Mouse (Mus musculus) stomach, embryonic 16.5 days (tissue): ENCODE data around the gene Olfr166. TPM values are rescaled to one million over a fixed set of nuclear protein-coding genes. Genes with fewer than 3 reads are reported as not detected.
"Not testable (repeated sequence)": the region's sequence is repeated elsewhere in the genome, so short reads cannot be mapped to it uniquely, and the experiment has no call there.

Experiments
- ATAC-seq: fragments of 200-750 bp; cut with Nextera tagmentation; 2 replicates; pipeline ENCODE4 v1.8.0; 2017; ENCODE audit warnings: moderate number of reproducible peaks, moderate TSS enrichment; ENCODE audit not compliant: insufficient read depth, low FRiP score
- H3K27ac ChIP-seq: fragments of 300-500 bp; sonication (generic); 2 replicates; pipeline ENCODE4 v1.5.1; 2014; ENCODE audit warnings: low read length
- H3K27me3 ChIP-seq: fragments of 300-500 bp; sonication (generic); 2 replicates; pipeline ENCODE4 v1.6.1; 2014; ENCODE audit warnings: low read length, control low read depth, mixed read lengths; ENCODE audit not compliant: control insufficient read depth, insufficient read depth
- H3K36me3 ChIP-seq: fragments of 300-500 bp; sonication (generic); 2 replicates; pipeline ENCODE4 v1.6.1; 2014; ENCODE audit warnings: low read length; ENCODE audit not compliant: control insufficient read depth, insufficient read depth
- H3K4me1 ChIP-seq: fragments of 300-500 bp; sonication (generic); 2 replicates; pipeline ENCODE4 v1.6.1; 2014; ENCODE audit warnings: low read length, control low read depth, mixed read lengths; ENCODE audit not compliant: control insufficient read depth, insufficient read depth
- H3K4me2 ChIP-seq: fragments of 300-500 bp; sonication (generic); 2 replicates; pipeline ENCODE4 v1.6.1; 2014; ENCODE audit warnings: low read depth, low read length, mixed read lengths
- H3K4me3 ChIP-seq: fragments of 300-500 bp; sonication (generic); replicated peaks from 2 replicates; pipeline ENCODE4 v1.5.1; 2014; ENCODE audit warnings: mild to moderate bottlenecking, low read length
- H3K9ac ChIP-seq: fragments of 300-500 bp; sonication (generic); 2 replicates; pipeline ENCODE4 v1.6.1; 2014; ENCODE audit warnings: low read length
- H3K9me3 ChIP-seq: fragments of 300-500 bp; sonication (generic); replicated peaks from 2 replicates; pipeline ENCODE4 v1.6.1; 2016; ENCODE audit warnings: low read length, control low read depth; ENCODE audit not compliant: control insufficient read depth
- WGBS: fragments of 180-500 bp; shearing (Covaris S2); extraction: QIAGEN DNeasy Blood & Tissue Kit; methylation state at CpG from one replicate; pipeline ENCODE4 v1.1.7; 2014; 5-methylcytosine and 5-hydroxymethylcytosine counted together
- polyA plus RNA-seq: library from polyadenylated mRNA; unstranded; fragments of >200 nt; fragmentation: Nextera tagmentation; extraction: Ambion mirVana; gene quantifications from 2 replicates; pipeline ENCODE4 v1.2.1, GENCODE M21; 2015

Olfr166 gene
- not detected in 2 replicates for polyA plus RNA-seq

DNA sequence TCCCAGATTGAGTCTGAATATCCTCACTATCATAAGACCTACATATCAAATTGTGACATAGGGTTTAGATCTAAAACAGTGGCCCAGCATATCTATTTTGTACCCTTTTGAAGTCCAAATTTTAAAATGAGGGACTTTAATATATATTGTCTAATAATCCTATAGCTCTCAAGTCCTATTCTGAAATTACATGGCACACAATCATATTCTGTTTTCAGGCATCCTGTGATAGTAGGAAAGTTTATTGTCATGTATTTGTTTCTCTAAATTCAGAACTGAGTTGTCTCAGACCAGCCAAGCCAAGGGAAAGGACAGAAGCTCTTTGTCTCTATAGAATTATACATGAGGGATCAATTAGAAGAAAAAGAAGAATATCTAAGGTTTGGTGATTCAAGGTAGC lies at the start of gene Olfr166:
Gene Olfr166 (plus strand): TSS at position 301 of the 400 bp plus-strand sequence.
- H3K4me3 ChIP-seq = no peak within 1 kb of the TSS
- no peaks in the 10 kb centered on the region for H3K4me1 ChIP-seq
- H3K9me3 ChIP-seq = no peaks in the 10 kb centered on the region
- H3K27ac ChIP-seq = no peak within 1 kb of the TSS
- H3K9ac ChIP-seq = no peak within 1 kb of the TSS
- ATAC-seq = no peak
- H3K36me3 ChIP-seq = no peaks in the 10 kb centered on the region
- H3K27me3 ChIP-seq = no peaks in the 10 kb centered on the region
- no peak within 1 kb of the TSS for H3K4me2 ChIP-seq

DNA sequence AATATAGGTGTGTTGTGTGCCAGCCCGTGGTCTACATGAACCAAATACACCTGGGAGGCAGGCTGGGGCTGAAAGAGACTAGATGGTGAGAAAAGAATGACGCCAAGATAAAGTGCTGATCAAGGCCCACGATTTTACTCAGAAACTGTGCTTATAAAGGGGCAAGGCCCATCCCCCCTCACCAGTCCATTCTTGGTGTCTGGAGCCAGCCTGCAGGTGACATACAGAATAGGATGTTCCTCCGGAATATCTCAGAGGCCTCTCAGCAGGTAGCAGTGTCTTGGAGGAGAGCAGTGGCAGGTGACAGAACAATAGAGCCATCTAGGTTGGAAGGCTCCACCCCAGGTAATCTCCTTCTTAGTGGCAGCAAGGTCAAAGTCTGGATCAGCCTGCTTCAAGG lies 24.8 kb upstream of the Olfr166 start:
- 73% methylated on average over 4 of the region's 4 CpGs for WGBS
- H3K27me3 ChIP-seq, ATAC-seq, H3K4me2 ChIP-seq, H3K9ac ChIP-seq, H3K36me3 ChIP-seq, H3K4me1 ChIP-seq, H3K27ac ChIP-seq, H3K9me3 ChIP-seq, H3K4me3 ChIP-seq: not testable (repeated sequence)

DNA sequence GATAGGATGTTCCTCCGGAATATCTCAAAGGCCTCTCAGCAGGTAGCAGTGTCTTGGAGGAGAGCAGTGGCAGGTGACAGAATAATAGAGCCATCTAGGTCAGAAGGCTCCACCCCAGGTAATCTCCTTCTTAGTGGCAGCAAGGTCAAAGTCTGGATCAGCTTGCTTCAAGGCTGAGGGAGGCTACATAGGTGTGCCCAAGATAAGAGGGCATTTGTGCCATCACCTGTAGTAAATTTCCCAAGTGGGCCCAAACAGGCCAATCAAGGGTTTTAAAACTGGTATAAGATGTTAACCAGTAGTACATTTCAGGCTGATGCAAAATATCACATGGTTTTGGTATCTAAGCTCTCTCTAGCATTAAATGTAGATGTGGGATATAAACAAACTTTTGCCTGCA lies 19.1 kb upstream of the Olfr166 start:
- WGBS = 86% methylated on average over 1 of the region's 1 CpGs
- ATAC-seq = no peak
- Histone ChIP-seq H3K4me2 (no peak overlapping the region), H3K4me1 (no peaks in the 10 kb centered on the region), H3K4me3 (no peak overlapping the region), H3K9me3 (no peaks in the 10 kb centered on the region), H3K27me3 (no peaks in the 10 kb centered on the region), H3K36me3 (no peaks in the 10 kb centered on the region), H3K9ac (no peak overlapping the region), H3K27ac (no peak overlapping the region)

DNA sequence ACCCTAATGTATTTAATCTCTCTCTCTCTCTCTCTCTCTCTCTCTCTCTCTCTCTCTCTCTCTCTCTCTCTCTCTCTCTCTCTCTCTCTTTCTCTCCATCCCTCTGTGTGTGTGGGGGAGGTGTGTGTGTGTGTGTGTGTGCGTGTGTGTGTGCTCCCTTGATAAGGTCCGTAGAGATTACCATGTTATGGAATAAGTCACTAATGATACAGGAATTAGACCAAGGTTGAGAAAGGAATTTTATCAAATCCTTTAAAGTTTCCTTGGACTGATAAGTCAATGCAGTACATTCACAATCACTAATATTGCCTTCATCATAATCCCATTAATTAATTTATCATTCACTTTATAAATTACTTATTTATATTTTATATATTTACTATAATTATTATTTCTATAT lies 38.7 kb downstream of the Olfr166 start, which contains the start of gene Olfr167:
Gene Olfr167 (minus strand): TSS at position 101 of the 400 bp plus-strand sequence.
- H3K9ac ChIP-seq = no peak within 1 kb of the TSS
- no peak within 1 kb of the TSS for H3K4me2 ChIP-seq
- H3K4me1 ChIP-seq = no peaks in the 10 kb centered on the region
- H3K27ac ChIP-seq = no peak within 1 kb of the TSS
- H3K27me3 ChIP-seq = no peaks in the 10 kb centered on the region
- no peaks in the 10 kb centered on the region for H3K9me3 ChIP-seq
- H3K4me3 ChIP-seq = no peak within 1 kb of the TSS
- WGBS = 77% methylated on average over 2 of the region's 2 CpGs
- ATAC-seq = no peak
- no peaks in the 10 kb centered on the region for H3K36me3 ChIP-seq

DNA sequence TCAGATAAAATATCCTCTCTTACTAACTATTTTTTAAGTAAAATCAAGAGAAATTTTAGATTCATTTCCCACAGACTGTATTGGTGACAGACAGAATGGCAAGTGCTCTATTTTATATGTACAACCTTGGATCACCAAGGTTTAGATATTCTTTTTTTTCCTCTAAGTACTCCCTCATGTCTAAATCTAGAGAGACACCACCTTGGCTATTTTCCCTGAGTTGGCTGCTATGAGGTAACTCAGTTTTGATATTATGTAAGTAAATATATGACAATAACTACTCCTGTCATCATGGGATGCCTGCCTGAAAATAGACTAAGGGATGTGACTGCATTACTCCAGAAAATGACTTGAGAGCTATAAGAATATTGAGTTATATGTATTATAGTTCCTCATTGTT lies 52.0 kb downstream of the Olfr166 start, which contains the start of gene Olfr168:
Gene Olfr168 (minus strand): TSS at position 101 of the 400 bp plus-strand sequence.
- Histone ChIP-seq H3K4me3 (no peak within 1 kb of the TSS), H3K27me3 (no peaks in the 10 kb centered on the region), H3K4me2 (no peak within 1 kb of the TSS), H3K27ac (no peak within 1 kb of the TSS), H3K9ac (no peak within 1 kb of the TSS), H3K4me1 (no peaks in the 10 kb centered on the region), H3K9me3 (no peaks in the 10 kb centered on the region), H3K36me3 (no peaks in the 10 kb centered on the region)
- ATAC-seq = no peak

Other genes starting within 250 kb of the Olfr166 start
- gene Olfr164, start 169.6 kb upstream of the Olfr166 start, polyA plus RNA-seq = not detected in 2 replicates
- gene Olfr165, start 60.6 kb upstream of the Olfr166 start, polyA plus RNA-seq = not detected in 2 replicates
- gene Olfr167, start 38.6 kb downstream of the Olfr166 start, polyA plus RNA-seq = not detected in 2 replicates
- not detected in 2 replicates for gene Olfr168, start 51.9 kb downstream of the Olfr166 start, polyA plus RNA-seq
- not detected in 2 replicates for gene Olfr169, start 88.1 kb downstream of the Olfr166 start, polyA plus RNA-seq
- not detected in 2 replicates for gene Olfr170, start 128.2 kb downstream of the Olfr166 start, polyA plus RNA-seq
- gene Olfr171, start 146.2 kb downstream of the Olfr166 start, polyA plus RNA-seq = not detected in 2 replicates
- 0.04 and 0.14 TPM in 2 replicates for gene Lamp3, start 222.7 kb downstream of the Olfr166 start, polyA plus RNA-seq